Mouse (Mus musculus) NIH3T3 (cell line): ENCODE data around the gene Rap1gap.
A peak's percentile ranks its signal among the peaks of the same experiment; 100 is the strongest.

Experiments
- DNase-seq: peaks from one replicate; pipeline ENCODE4 v3.0.0-alpha.2; 2012; ENCODE audit warnings: low read depth

Rap1gap gene

DNA sequence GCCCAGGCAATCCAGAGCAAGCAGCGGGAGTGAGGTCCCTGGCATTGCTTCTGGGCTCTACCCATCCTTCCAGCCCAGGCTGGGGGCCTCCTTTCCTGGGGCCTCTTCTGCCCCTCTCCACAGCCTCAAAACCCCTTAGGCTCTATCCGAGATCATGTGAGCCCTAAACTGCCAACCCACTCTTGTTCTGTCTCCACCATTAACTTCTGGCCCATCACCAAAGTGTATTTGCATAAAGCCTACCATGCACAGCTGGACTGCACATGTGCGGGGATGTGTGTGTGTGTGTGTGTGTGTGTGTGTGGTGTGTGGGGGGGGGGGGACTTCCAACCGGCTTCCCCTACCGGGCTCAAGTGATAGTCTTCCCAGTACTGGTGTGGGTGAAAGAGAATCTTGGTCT, 109.5 kb downstream of the Rap1gap start:
- peak; percentile 15 for DNase-seq

GRCm38 (mm10) chr4:137774505-137774904, 110.0 kb downstream of the Rap1gap start:
- no peak for DNase-seq

DNA sequence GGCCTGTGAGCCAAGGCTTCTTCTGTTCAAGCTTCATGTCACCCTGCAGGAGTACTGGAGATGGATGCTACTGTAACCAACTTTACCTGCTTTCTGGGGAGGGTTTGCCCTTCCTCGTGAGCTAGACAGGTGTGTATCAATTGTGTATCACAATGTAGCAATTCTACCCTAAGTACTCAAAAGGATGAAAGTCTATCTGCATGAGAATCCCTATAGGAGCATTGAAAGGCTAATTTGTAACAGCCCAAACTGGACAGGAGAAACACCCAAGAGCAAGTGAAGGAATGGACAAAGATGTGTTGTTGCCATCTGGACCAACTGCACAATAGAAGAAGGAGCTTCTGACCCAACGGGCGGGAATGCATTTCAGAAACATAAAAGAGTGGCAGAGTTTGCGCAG, 113.3 kb downstream of the Rap1gap start:
- no peak for DNase-seq

GRCm38 (mm10) chr4:137778397-137779184, 114.1 kb downstream of the Rap1gap start:
- no peak for DNase-seq
